In the genomic region with DNA sequence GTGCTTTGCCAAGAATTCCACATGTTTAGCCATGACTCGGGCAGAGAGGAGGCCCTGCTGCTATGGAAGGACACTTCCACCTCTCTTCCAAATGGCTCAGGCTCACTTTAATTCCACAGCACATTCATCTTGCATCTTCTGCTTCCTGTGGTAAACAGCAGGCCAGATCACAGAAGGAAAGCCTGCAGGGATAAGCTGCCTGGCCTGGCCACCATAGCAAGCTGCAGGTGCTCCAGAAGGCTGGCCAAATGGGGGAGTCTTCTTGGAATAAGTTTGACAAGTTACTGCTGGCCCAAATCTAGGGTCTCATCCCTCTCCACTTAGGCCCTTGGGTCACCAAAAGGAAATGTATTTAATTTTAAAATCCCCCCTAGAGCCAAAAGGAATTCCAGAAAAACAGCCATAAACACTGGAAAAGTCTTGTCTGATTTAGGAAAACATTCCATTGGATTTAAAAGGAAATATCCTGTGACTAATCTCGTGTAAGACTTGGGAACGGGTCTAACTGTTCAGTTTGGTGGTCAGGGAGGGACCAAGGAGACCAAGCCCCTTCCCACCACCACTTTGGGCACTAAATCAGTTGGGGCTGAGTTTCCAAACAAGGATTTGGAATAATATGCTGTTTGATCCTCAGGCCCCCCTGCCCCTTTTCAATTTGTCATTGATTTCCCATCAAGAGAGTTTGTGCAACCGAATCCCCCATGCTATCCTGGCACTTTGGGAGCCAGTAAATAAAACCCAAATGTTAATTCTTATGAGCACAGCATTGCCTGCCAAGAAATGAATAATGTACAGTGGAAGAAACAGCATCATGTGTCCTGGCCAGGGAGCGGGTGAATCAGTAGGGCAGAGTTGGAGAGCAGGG, we compare ENCODE assay signal across 25 mouse cellular contexts.
DNase-seq lines count a peak whose midpoint lies in the region; ATAC-seq lines count a peak whose summit lies in the region.
"Had no signal": no experiment of that assay in that cellular context is flagged by ENCODE, and none has a peak within 500 bp of the region (broad histone marks: within the 10 kb centered on the region; RNA-seq: fewer than 3 reads in every experiment).

No protein-coding gene starts in this region.

- no peak overlapping the region for H3K4me3 ChIP-seq in embryonic facial prominence, embryonic 12.5 days
- H3K4me3 ChIP-seq in embryonic facial prominence, embryonic 10.5 days, result no peak overlapping the region
- H3K4me3 ChIP-seq: hindbrain, embryonic 12.5 days; layer of hippocampus, adult 2 months; liver, embryonic 12.5 days; neural tube, embryonic 15.5 days had no signal

- 0 out of 2 replicates have a peak, but pooled peaks cover 5% of the 10 kb centered on the region for H3K9me3 ChIP-seq in embryonic facial prominence, embryonic 12.5 days
- H3K9me3 ChIP-seq in embryonic facial prominence, embryonic 10.5 days, result peaks cover 5% of the 10 kb centered on the region; the same call in 1 of the 2 replicates
- H3K9me3 ChIP-seq: G1E; liver, embryonic 12.5 days; neural tube, embryonic 15.5 days had no signal

- no peaks in the 10 kb centered on the region for H3K36me3 ChIP-seq in embryonic facial prominence, embryonic 12.5 days
- no peaks in the 10 kb centered on the region for H3K36me3 ChIP-seq in embryonic facial prominence, embryonic 10.5 days (replicated peaks)
- H3K36me3 ChIP-seq: G1E; hindbrain, embryonic 12.5 days; liver, embryonic 12.5 days; neural tube, embryonic 15.5 days had no signal

- peaks cover 7% of the 10 kb centered on the region for H3K4me1 ChIP-seq in embryonic facial prominence, embryonic 12.5 days
- peaks cover 23% of the 10 kb centered on the region for H3K4me1 ChIP-seq in embryonic facial prominence, embryonic 10.5 days

- 49% methylated on average over 5 of the region's 5 CpGs for WGBS in embryonic facial prominence, embryonic 12.5 days
- WGBS in embryonic facial prominence, embryonic 10.5 days, result 76% methylated on average over 5 of the region's 5 CpGs

- no peak overlapping the region for H3K4me2 ChIP-seq in embryonic facial prominence, embryonic 12.5 days (replicated peaks)
- H3K4me2 ChIP-seq: heart, embryonic 11.5 days; hindbrain, embryonic 12.5 days; liver, embryonic 12.5 days; neural tube, embryonic 15.5 days had no signal

- no peak overlapping the region for H3K9ac ChIP-seq in embryonic facial prominence, embryonic 12.5 days
- H3K9ac ChIP-seq: hindbrain, embryonic 12.5 days; liver, embryonic 12.5 days; neural tube, embryonic 15.5 days had no signal

- no peak for DNase-seq in embryonic facial prominence, embryonic 10.5 days (ENCODE audit: low spot score)
- peak; percentile 10 to 20 for DNase-seq in kidney, postnatal 4 days
- DNase-seq in kidney, adult 11 months, result no peak
- peak; percentile 63 for DNase-seq in fibroblast of lung, adult 2 months (ENCODE audit: low read depth)
- no peak for DNase-seq in frontal cortex, postnatal 10 days (ENCODE audit: low spot score in 2 of 2)
- DNase-seq in adrenal gland, postnatal 14 days, result no peak
- DNase-seq: adrenal gland, postnatal 36 days; cerebellum, adult 18-20 months; cerebellum, postnatal 25 days; heart, postnatal 14 days; kidney, adult 9 months; layer of hippocampus, postnatal 36 days; left cerebral cortex, postnatal 4 days; lung, adult 2 months; lung, postnatal 4 days; thymus, postnatal 14 days had no signal

- H3K27me3 ChIP-seq in embryonic facial prominence, embryonic 12.5 days, result no peaks in the 10 kb centered on the region
- peaks cover 5% of the 10 kb centered on the region; the same call in 1 of the 2 replicates for H3K27me3 ChIP-seq in embryonic facial prominence, embryonic 10.5 days (replicated peaks; ENCODE audit: low read depth, poor library complexity, severe bottlenecking)
- H3K27me3 ChIP-seq: hindbrain, embryonic 12.5 days; liver, embryonic 12.5 days had no signal

- peak overlapping the region; percentile 36; the same call in 1 of the 2 replicates for H3K27ac ChIP-seq in embryonic facial prominence, embryonic 12.5 days
- H3K27ac ChIP-seq in embryonic facial prominence, embryonic 10.5 days (replicated peaks), result no peak overlapping the region
- H3K27ac ChIP-seq: hindbrain, embryonic 12.5 days; layer of hippocampus, adult 2 months; liver, embryonic 12.5 days; neural tube, embryonic 15.5 days had no signal

- ATAC-seq in embryonic facial prominence, embryonic 12.5 days (ENCODE audit: insufficient number of reproducible peaks, insufficient read depth, low FRiP score, low TSS enrichment), result no peak
- no peak for ATAC-seq in CD4-positive, CD25-positive, alpha-beta regulatory T cell, adult 4 months
- ATAC-seq: liver, embryonic 12.5 days; midbrain, embryonic 16.5 days had no signal

Comparison
In these comparisons a context has a peak if more than half of its experiments do, and no peak if none do; other contexts are left out.
1. DNase-seq: peak in kidney, postnatal 4 days (2 of 2) and fibroblast of lung, adult 2 months (single experiment); none in embryonic facial prominence, embryonic 10.5 days (single experiment), kidney, adult 11 months (single experiment), frontal cortex, postnatal 10 days (0 of 2) and adrenal gland, postnatal 14 days (single experiment).